Mouse (Mus musculus) kidney, postnatal 0 days (tissue): ENCODE data around the gene Gja6. TPM values are rescaled to one million over a fixed set of nuclear protein-coding genes. Genes with fewer than 3 reads are reported as not detected.

Source experiments
- ATAC-seq: fragments of 200-750 bp; cut with Nextera tagmentation; replicated peaks from 2 replicates; pipeline ENCODE4 v1.8.0; 2017; ENCODE audit warnings: low read depth, moderate number of reproducible peaks, moderate TSS enrichment, moderate library complexity; ENCODE audit not compliant: low FRiP score
- DNase-seq: peaks from one replicate; pipeline ENCODE4 v3.0.0-alpha.2; 2016; ENCODE audit warnings: low spot score
- H3K27ac ChIP-seq: fragments of 300-500 bp; sonication (generic); 2 replicates; pipeline ENCODE4 v1.5.1; 2014; ENCODE audit warnings: mild to moderate bottlenecking
- H3K27me3 ChIP-seq: fragments of 300-500 bp; sonication (generic); 2 replicates; pipeline ENCODE4 v1.6.1; 2014; ENCODE audit warnings: low read length, mixed read lengths; ENCODE audit not compliant: insufficient read depth
- H3K36me3 ChIP-seq: fragments of 300-500 bp; sonication (generic); 2 replicates; pipeline ENCODE4 v1.6.1; 2014; ENCODE audit warnings: low read length, mixed read lengths; ENCODE audit not compliant: insufficient read depth
- H3K4me1 ChIP-seq: fragments of 300-500 bp; sonication (generic); replicated peaks from 2 replicates; pipeline ENCODE4 v1.6.1; 2014; ENCODE audit warnings: antibody characterized with exemption, low read length, mixed read lengths; ENCODE audit not compliant: insufficient read depth
- H3K4me2 ChIP-seq: fragments of 300-500 bp; sonication (generic); 2 replicates; pipeline ENCODE4 v1.6.1; 2014; ENCODE audit warnings: mild to moderate bottlenecking, low read length, moderate library complexity, mixed read lengths
- H3K4me3 ChIP-seq: fragments of 300-500 bp; sonication (generic); replicated peaks from 2 replicates; pipeline ENCODE4 v1.5.1; 2014; ENCODE audit warnings: low read depth, low read length
- H3K9ac ChIP-seq: fragments of 300-500 bp; sonication (generic); 2 replicates; pipeline ENCODE4 v1.6.1; 2014; ENCODE audit warnings: low read depth, low read length
- H3K9me3 ChIP-seq: fragments of 300-500 bp; sonication (generic); replicated peaks from 2 replicates; pipeline ENCODE4 v1.6.1; 2016; ENCODE audit warnings: low read length, inconsistent platforms, mixed read lengths
- CTCF ChIP-seq: IDR thresholded peaks from 2 replicates; pipeline ENCODE4 v1.5.1; 2016; ENCODE audit warnings: antibody characterized with exemption, low read depth, mild to moderate bottlenecking, moderate library complexity
- WGBS: fragments of 180-500 bp; shearing (Covaris S2); extraction: QIAGEN DNeasy Blood & Tissue Kit; methylation state at CpG from one replicate; pipeline ENCODE4 v1.1.7; 2014; 5-methylcytosine and 5-hydroxymethylcytosine counted together
- polyA plus RNA-seq: library from polyadenylated mRNA; unstranded; fragments of >200 nt; fragmentation: Nextera tagmentation; extraction: Ambion mirVana; gene quantifications from 2 replicates; pipeline ENCODE4 v1.2.1, GENCODE M21; 2015

Gene Gja6
- 0.13 and 0.19 TPM in 2 replicates for polyA plus RNA-seq

- WGBS: 65% methylated on average over 4 of the region's 4 CpGs
Measured at GRCm38 (mm10) chrX:160906952-160907351, at the start of gene Gja6. Gene Gja6 (minus strand): TSS chrX:160907052.

GRCm38 (mm10) chrX:160949583-160949982 lies 42.7 kb upstream of the Gja6 start:
- no peaks in the 10 kb centered on the region for H3K9me3 ChIP-seq
- WGBS: 86% methylated on average over 2 of the region's 2 CpGs
- DNase-seq: no peak
- no peaks in the 10 kb centered on the region for H3K27me3 ChIP-seq
- TF ChIP-seq CTCF: no peak
- no peak for ATAC-seq
- H3K4me1 ChIP-seq: no peaks in the 10 kb centered on the region
- no peak overlapping the region for H3K27ac ChIP-seq
- no peak overlapping the region for H3K4me2 ChIP-seq
- H3K4me3 ChIP-seq: no peak overlapping the region
- no peaks in the 10 kb centered on the region for H3K36me3 ChIP-seq
- no peak overlapping the region for H3K9ac ChIP-seq

More at GRCm38 (mm10) chrX:160906952-160907351, at the start of gene Gja6:
- no peak within 1 kb of the TSS for H3K9ac ChIP-seq
- H3K4me2 ChIP-seq: no peak within 1 kb of the TSS
- no peak within 1 kb of the TSS for H3K4me3 ChIP-seq
- no peak within 1 kb of the TSS for H3K27ac ChIP-seq
- no peak for ATAC-seq
- H3K36me3 ChIP-seq: no peaks in the 10 kb centered on the region
- TF ChIP-seq CTCF: no peak
- H3K4me1 ChIP-seq: no peaks in the 10 kb centered on the region
- no peaks in the 10 kb centered on the region for H3K9me3 ChIP-seq
- no peak for DNase-seq
- H3K27me3 ChIP-seq: no peaks in the 10 kb centered on the region

GRCm38 (mm10) chrX:160944722-160945121 lies 37.9 kb upstream of the Gja6 start:
- no peak for ATAC-seq
- H3K27me3 ChIP-seq: no peaks in the 10 kb centered on the region
- no peaks in the 10 kb centered on the region for H3K9me3 ChIP-seq
- H3K36me3 ChIP-seq: no peaks in the 10 kb centered on the region
- no peak overlapping the region for H3K4me3 ChIP-seq
- H3K27ac ChIP-seq: no peak overlapping the region
- 74% methylated on average over 4 of the region's 4 CpGs for WGBS
- DNase-seq: peak; percentile 17
- TF ChIP-seq CTCF: no peak
- H3K4me1 ChIP-seq: no peaks in the 10 kb centered on the region
- no peak overlapping the region for H3K4me2 ChIP-seq
- no peak overlapping the region for H3K9ac ChIP-seq

GRCm38 (mm10) chrX:160935541-160935940 lies 28.7 kb upstream of the Gja6 start:
- H3K4me2 ChIP-seq: no peak overlapping the region
- no peak overlapping the region for H3K4me3 ChIP-seq
- DNase-seq (peak; percentile 18), ATAC-seq (no peak)
- peak; percentile 51 for TF ChIP-seq CTCF
- H3K27ac ChIP-seq: no peak overlapping the region
- H3K4me1 ChIP-seq: no peaks in the 10 kb centered on the region
- 62% methylated on average over 1 of the region's 1 CpGs for WGBS
- H3K27me3 ChIP-seq: no peaks in the 10 kb centered on the region
- H3K9me3 ChIP-seq: no peaks in the 10 kb centered on the region
- H3K36me3 ChIP-seq: no peaks in the 10 kb centered on the region
- no peak overlapping the region for H3K9ac ChIP-seq

- H3K9me3 ChIP-seq: no peaks in the 10 kb centered on the region
- H3K4me2 ChIP-seq: no peak overlapping the region
- DNase-seq (no peak), ATAC-seq (no peak)
- H3K4me1 ChIP-seq: no peaks in the 10 kb centered on the region
- H3K27ac ChIP-seq: no peak overlapping the region
- no peaks in the 10 kb centered on the region for H3K36me3 ChIP-seq
- no peaks in the 10 kb centered on the region for H3K27me3 ChIP-seq
- H3K9ac ChIP-seq: no peak overlapping the region
- no peak overlapping the region for H3K4me3 ChIP-seq
- TF ChIP-seq CTCF: peak; percentile 50; the same call in 1 of the 2 replicates
Measured at GRCm38 (mm10) chrX:160930656-160931055, 23.8 kb upstream of the Gja6 start.

GRCm38 (mm10) chrX:160928870-160929269 lies 22.0 kb upstream of the Gja6 start:
- H3K9me3 ChIP-seq: no peaks in the 10 kb centered on the region
- no peak overlapping the region for H3K27ac ChIP-seq
- TF ChIP-seq CTCF: no peak
- no peaks in the 10 kb centered on the region for H3K27me3 ChIP-seq
- H3K36me3 ChIP-seq: no peaks in the 10 kb centered on the region
- no peak for ATAC-seq
- H3K4me2 ChIP-seq: no peak overlapping the region
- H3K4me1 ChIP-seq: no peaks in the 10 kb centered on the region
- no peak overlapping the region for H3K4me3 ChIP-seq
- no peak overlapping the region for H3K9ac ChIP-seq
- no peak for DNase-seq
- 79% methylated on average over 1 of the region's 1 CpGs for WGBS

GRCm38 (mm10) chrX:160919022-160919637 lies 12.3 kb upstream of the Gja6 start:
- no peak overlapping the region for H3K4me2 ChIP-seq
- no peak for DNase-seq
- H3K9me3 ChIP-seq: no peaks in the 10 kb centered on the region
- ATAC-seq: no peak
- H3K36me3 ChIP-seq: no peaks in the 10 kb centered on the region
- H3K4me1 ChIP-seq: no peaks in the 10 kb centered on the region
- no peak overlapping the region for H3K27ac ChIP-seq
- H3K4me3 ChIP-seq: no peak overlapping the region
- TF ChIP-seq CTCF: no peak
- H3K9ac ChIP-seq: no peak overlapping the region
- no peaks in the 10 kb centered on the region for H3K27me3 ChIP-seq
- WGBS: 82% methylated on average over 3 of the region's 3 CpGs
